Comparison of ENCODE assay signal across 8 mouse cellular contexts in genomic region chr2:144593951-144594651, GRCm38 (mm10). TPM values are rescaled to one million over a fixed set of nuclear protein-coding genes. Genes with fewer than 3 reads are reported as not detected.
A peak's percentile ranks its signal among the peaks of the same experiment; 100 is the strongest.
DNase-seq lines count a peak whose midpoint lies in the region; ATAC-seq lines count a peak whose summit lies in the region.

Gene Smim26, plus strand, starts transcription at chr2:144594054.

- H3K27me3 ChIP-seq in forebrain, embryonic 13.5 days = no peaks in the 10 kb centered on the region
- no peaks in the 10 kb centered on the region for H3K27me3 ChIP-seq in neural tube, embryonic 15.5 days (replicated peaks)

- H3K4me1 ChIP-seq in forebrain, embryonic 13.5 days = peaks cover 5% of the 10 kb centered on the region; the same call in 1 of the 2 replicates
- peaks cover 10% of the 10 kb centered on the region for H3K4me1 ChIP-seq in neural tube, embryonic 15.5 days

- no peaks in the 10 kb centered on the region for H3K9me3 ChIP-seq in forebrain, embryonic 13.5 days (replicated peaks)
- H3K9me3 ChIP-seq in neural tube, embryonic 15.5 days (replicated peaks) = no peaks in the 10 kb centered on the region

- H3K27ac ChIP-seq in forebrain, embryonic 13.5 days = no peak within 1 kb of the TSS
- peak within 1 kb of the TSS; percentile 74 for H3K27ac ChIP-seq in neural tube, embryonic 15.5 days (replicated peaks)

- H3K4me3 ChIP-seq in forebrain, embryonic 13.5 days = peak within 1 kb of the TSS; percentile 66
- H3K4me3 ChIP-seq in neural tube, embryonic 15.5 days (replicated peaks) = peak within 1 kb of the TSS; percentile 67

- H3K36me3 ChIP-seq in forebrain, embryonic 13.5 days (ENCODE audit: poor library complexity, severe bottlenecking) = peaks cover 8% of the 10 kb centered on the region
- peaks cover 15% of the 10 kb centered on the region; the same call in 1 of the 2 replicates for H3K36me3 ChIP-seq in neural tube, embryonic 15.5 days

- H3K9ac ChIP-seq in forebrain, embryonic 13.5 days = peak within 1 kb of the TSS; percentile 78
- H3K9ac ChIP-seq in neural tube, embryonic 15.5 days (replicated peaks) = peak within 1 kb of the TSS; percentile 53

- WGBS in forebrain, embryonic 13.5 days = 3% methylated on average over 31 of the region's 31 CpGs
- 1% methylated on average over 31 of the region's 31 CpGs for WGBS in neural tube, embryonic 15.5 days

- H3K4me2 ChIP-seq in forebrain, embryonic 13.5 days = peak within 1 kb of the TSS; percentile 71
- H3K4me2 ChIP-seq in neural tube, embryonic 15.5 days = peak within 1 kb of the TSS; percentile 74

- peak; percentile 90 for DNase-seq in ES-CJ7 (ENCODE audit: low read depth, low spot score)
- DNase-seq in heart, postnatal 10 days = peak; percentile 83 to 85
- DNase-seq in layer of hippocampus, adult 11-12 months (ENCODE audit: low spot score) = peak; percentile 83
- peak; percentile 84 for DNase-seq in lung, adult 18-20 months
- DNase-seq in testis, postnatal 14 days (ENCODE audit: low spot score) = peak; percentile 82

- intact Hi-C loops in heart, postnatal 10 days (cut with DNase I) = loop anchor here (5.0 kb wide), 1 partner anchor 37 kb away; the partner anchor contains the start of gene Sec23b

- peak; percentile 98 for ATAC-seq in cerebellum, adult (ENCODE audit: insufficient number of reproducible peaks, low FRiP score, low TSS enrichment)
- ATAC-seq in forebrain, embryonic 13.5 days = peak; percentile 98
- peak; percentile 96 for ATAC-seq in neural tube, embryonic 15.5 days (ENCODE audit: low FRiP score)

RNA-seq across cellular contexts. Expression of gene Smim26, which starts in this region (rescaled TPM):
- 47.3 and 53.8 TPM in 2 replicates for polyA plus RNA-seq in forebrain, embryonic 13.5 days (2015; fragmentation: Nextera tagmentation; extraction: Ambion mirVana)
- total RNA-seq in heart, postnatal 10 days (2021) = 10 to 100 TPM; 65.4 to 67.9 TPM
- polyA plus RNA-seq in neural tube, embryonic 15.5 days (2015; fragmentation: Nextera tagmentation; extraction: Ambion mirVana) = 62.7 and 82.4 TPM in 2 replicates
